Mouse (Mus musculus) CD4-positive, CD25-positive, alpha-beta regulatory T cell (primary cell): Measurements from ENCODE around the gene Patz1. TPM values are rescaled to one million over a fixed set of nuclear protein-coding genes. Genes with fewer than 3 reads are reported as not detected.

Experiments used
- polyA plus RNA-seq: library from polyadenylated mRNA; unstranded; fragments of 100-300 nt; shearing (Covaris generic); gene quantifications from one replicate; pipeline ENCODE4 v1.2.1, GENCODE M21; 2017

Patz1 gene
- polyA plus RNA-seq, result 48.2 TPM

GRCm38 (mm10) chr11:3288521-3289301 is at the start of gene Patz1:
Gene Patz1 (plus strand): TSS chr11:3288874.

GRCm38 (mm10) chr11:3266079-3266685 is 22.5 kb upstream of the Patz1 start, which contains the start of gene Drg1:
Gene Drg1 (minus strand): TSS chr11:3266415.

GRCm38 (mm10) chr11:3329891-3330451 is 41.3 kb downstream of the Patz1 start, which contains the start of gene Pik3ip1:
Gene Pik3ip1 (plus strand): TSS chr11:3330401.

Other genes starting within 250 kb of the Patz1 start
- gene Sfi1, start 95.4 kb upstream of the Patz1 start, polyA plus RNA-seq, result 46.2 TPM
- 48.8 TPM for gene Eif4enif1, start 86.5 kb upstream of the Patz1 start, polyA plus RNA-seq
- 187 TPM for gene Drg1, start 22.5 kb upstream of the Patz1 start, polyA plus RNA-seq
- 167 TPM for gene Pik3ip1, start 41.5 kb downstream of the Patz1 start, polyA plus RNA-seq
- 102 TPM for gene Limk2, start 120.3 kb downstream of the Patz1 start, polyA plus RNA-seq
- gene Rnf185, start 163.5 kb downstream of the Patz1 start, polyA plus RNA-seq, result 23.6 TPM
- 0.26 TPM for gene Pla2g3, start 199.4 kb downstream of the Patz1 start, polyA plus RNA-seq
- not detected for gene Inpp5j, start 215.9 kb downstream of the Patz1 start, polyA plus RNA-seq
- 2.5 TPM for gene Selenom, start 225.8 kb downstream of the Patz1 start, polyA plus RNA-seq